Mouse (Mus musculus): Measurements from ENCODE around the gene Apopt1. TPM values are rescaled to one million over a fixed set of nuclear protein-coding genes. Genes with fewer than 3 reads are reported as not detected.
A peak's percentile ranks its signal among the peaks of the same experiment; 100 is the strongest.

Apopt1 gene
- polyA plus RNA-seq, 1 experiment from 2014 or later = 57.8 TPM

DNA sequence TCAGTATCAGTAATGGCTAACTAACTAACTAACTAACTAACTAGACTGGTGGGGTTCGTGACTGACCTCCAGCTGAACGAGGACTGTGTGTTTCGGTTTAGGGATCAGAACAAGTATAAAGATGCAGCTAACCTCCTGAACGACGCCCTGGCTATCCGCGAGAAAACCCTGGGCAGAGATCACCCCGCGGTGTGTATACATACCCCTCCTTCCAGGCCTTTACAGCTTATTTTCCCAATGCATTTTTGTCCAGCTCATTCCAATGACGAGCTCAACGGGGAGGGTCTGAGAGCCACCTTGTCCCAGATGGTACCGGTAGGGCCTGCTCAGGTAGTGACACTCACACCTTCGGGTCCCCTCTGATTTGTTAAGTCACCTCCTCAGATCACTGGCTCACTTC lies 64.9 kb downstream of the Apopt1 start:
- Histone ChIP-seq H3K9ac (ENCODE audit: low read depth, low read length) (no peak overlapping the region), H3K4me3 (replicated peaks; ENCODE audit: low read depth, low read length) (no peak overlapping the region), H3K9me3 (replicated peaks; ENCODE audit: low read length) (no peaks in the 10 kb centered on the region), H3K36me3 (ENCODE audit: insufficient read depth, low read length) (peaks cover 83% of the 10 kb centered on the region), H3K4me1 (replicated peaks; ENCODE audit: insufficient read depth, low read length) (no peaks in the 10 kb centered on the region), H3K4me2 (ENCODE audit: low read length) (no peak overlapping the region), H3K27me3 (ENCODE audit: insufficient read depth, low read length) (no peaks in the 10 kb centered on the region), H3K27ac (0 out of 2 replicates have a peak overlapping the region, but pooled peaks have one; percentile 48)
- WGBS = 73% methylated on average over 13 of the region's 13 CpGs
- peak; percentile 9; the same call in 1 of the 2 replicates for ATAC-seq (replicated peaks; ENCODE audit: low FRiP score, low read depth)
- DNase-seq (ENCODE audit: low spot score) = no peak
- TF ChIP-seq CTCF (IDR thresholded peaks at IDR 0.05; ENCODE audit: low read depth) = no peak

DNA sequence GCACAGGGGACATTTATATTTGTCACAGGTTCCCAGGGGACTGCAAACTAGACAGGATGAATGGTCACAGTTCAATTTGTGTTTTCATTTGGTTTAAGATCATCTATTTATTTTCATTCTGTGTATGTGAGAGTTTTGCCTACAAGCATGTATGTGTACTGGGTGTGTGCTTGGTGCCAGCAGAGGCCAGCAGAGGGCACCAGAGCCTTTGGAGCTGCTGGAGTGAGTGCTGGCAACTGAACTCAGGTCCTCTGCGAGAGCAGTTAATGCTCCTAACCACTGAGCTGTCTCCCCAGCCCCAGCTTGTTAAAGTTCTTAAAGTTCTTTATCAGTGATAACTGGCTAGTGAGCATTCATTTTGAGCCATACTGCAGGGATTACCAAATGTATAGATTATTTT lies 66.5 kb downstream of the Apopt1 start:
- DNase-seq (ENCODE audit: low spot score) = no peak
- TF ChIP-seq CTCF (IDR thresholded peaks at IDR 0.05; ENCODE audit: low read depth) = peak; percentile 41
- no peaks in the 10 kb centered on the region for H3K4me1 ChIP-seq (replicated peaks; ENCODE audit: insufficient read depth, low read length)
- peaks cover 81% of the 10 kb centered on the region for H3K36me3 ChIP-seq (ENCODE audit: insufficient read depth, low read length)
- H3K9ac ChIP-seq (ENCODE audit: low read depth, low read length) = no peak overlapping the region
- H3K27me3 ChIP-seq (ENCODE audit: insufficient read depth, low read length) = no peaks in the 10 kb centered on the region
- no peaks in the 10 kb centered on the region for H3K9me3 ChIP-seq (replicated peaks; ENCODE audit: low read length)
- no peak overlapping the region for H3K4me2 ChIP-seq (ENCODE audit: low read length)
- no peak for ATAC-seq (replicated peaks; ENCODE audit: low FRiP score, low read depth)
- H3K4me3 ChIP-seq (replicated peaks; ENCODE audit: low read depth, low read length) = no peak overlapping the region
- H3K27ac ChIP-seq = no peak overlapping the region
- WGBS = 100% methylated on average over 1 of the region's 1 CpGs

DNA sequence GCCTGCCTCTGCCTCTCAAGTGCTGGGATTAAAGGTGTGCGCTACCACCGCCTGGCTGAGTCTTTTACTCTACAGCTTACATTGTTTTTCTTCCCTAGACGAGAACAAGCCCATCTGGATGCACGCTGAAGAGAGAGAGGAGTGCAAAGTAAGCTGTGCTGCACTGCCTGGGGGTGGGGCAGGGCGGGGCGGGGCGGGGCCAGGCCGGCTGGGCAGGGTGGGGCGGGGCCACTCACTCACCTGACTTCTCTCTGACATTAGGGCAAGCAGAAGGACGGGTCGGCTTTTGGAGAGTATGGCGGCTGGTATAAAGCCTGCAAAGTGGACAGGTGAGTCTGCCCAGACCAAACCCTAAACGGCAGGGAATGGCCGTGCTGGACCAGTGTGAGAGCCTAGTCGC lies 72.1 kb downstream of the Apopt1 start:
- DNase-seq (ENCODE audit: low spot score) (no peak), ATAC-seq (replicated peaks; ENCODE audit: low FRiP score, low read depth) (no peak)
- Histone ChIP-seq H3K27me3 (ENCODE audit: insufficient read depth, low read length) (no peaks in the 10 kb centered on the region), H3K9ac (ENCODE audit: low read depth, low read length) (no peak overlapping the region), H3K4me2 (ENCODE audit: low read length) (no peak overlapping the region), H3K27ac (no peak overlapping the region), H3K9me3 (replicated peaks; ENCODE audit: low read length) (no peaks in the 10 kb centered on the region), H3K4me1 (replicated peaks; ENCODE audit: insufficient read depth, low read length) (no peaks in the 10 kb centered on the region), H3K4me3 (replicated peaks; ENCODE audit: low read depth, low read length) (no peak overlapping the region), H3K36me3 (ENCODE audit: insufficient read depth, low read length) (peaks cover 75% of the 10 kb centered on the region)
- 73% methylated on average over 14 of the region's 15 CpGs for WGBS
- no peak for TF ChIP-seq CTCF (IDR thresholded peaks at IDR 0.05; ENCODE audit: low read depth)

DNA sequence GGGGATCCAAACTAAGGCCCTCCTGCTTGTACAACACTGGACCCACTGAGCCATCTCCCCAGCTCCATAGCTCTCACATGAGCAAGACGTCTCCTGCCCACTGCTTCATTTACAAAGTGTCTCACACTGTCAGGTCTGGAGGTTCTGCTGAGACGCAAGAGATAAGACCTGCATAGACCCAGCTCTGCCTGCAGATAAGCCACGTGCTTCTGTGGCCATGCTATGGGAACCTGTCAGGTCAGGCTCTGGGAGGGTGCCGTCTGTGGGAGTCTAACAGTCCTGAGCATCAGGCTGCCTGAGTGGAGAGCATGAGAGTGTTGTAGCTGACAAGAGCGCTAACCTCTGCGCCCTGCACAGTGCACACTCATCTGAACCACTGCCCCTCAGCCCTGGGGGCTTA lies 74.0 kb downstream of the Apopt1 start:
- Histone ChIP-seq H3K36me3 (ENCODE audit: insufficient read depth, low read length) (peaks cover 66% of the 10 kb centered on the region), H3K4me1 (replicated peaks; ENCODE audit: insufficient read depth, low read length) (no peaks in the 10 kb centered on the region), H3K4me2 (ENCODE audit: low read length) (no peak overlapping the region), H3K4me3 (replicated peaks; ENCODE audit: low read depth, low read length) (no peak overlapping the region), H3K27ac (no peak overlapping the region), H3K9ac (ENCODE audit: low read depth, low read length) (no peak overlapping the region), H3K9me3 (replicated peaks; ENCODE audit: low read length) (no peaks in the 10 kb centered on the region), H3K27me3 (ENCODE audit: insufficient read depth, low read length) (no peaks in the 10 kb centered on the region)
- DNase-seq (ENCODE audit: low spot score) (no peak), ATAC-seq (replicated peaks; ENCODE audit: low FRiP score, low read depth) (no peak)
- TF ChIP-seq CTCF (IDR thresholded peaks at IDR 0.05; ENCODE audit: low read depth) = no peak
- WGBS = 92% methylated on average over 6 of the region's 6 CpGs

DNA sequence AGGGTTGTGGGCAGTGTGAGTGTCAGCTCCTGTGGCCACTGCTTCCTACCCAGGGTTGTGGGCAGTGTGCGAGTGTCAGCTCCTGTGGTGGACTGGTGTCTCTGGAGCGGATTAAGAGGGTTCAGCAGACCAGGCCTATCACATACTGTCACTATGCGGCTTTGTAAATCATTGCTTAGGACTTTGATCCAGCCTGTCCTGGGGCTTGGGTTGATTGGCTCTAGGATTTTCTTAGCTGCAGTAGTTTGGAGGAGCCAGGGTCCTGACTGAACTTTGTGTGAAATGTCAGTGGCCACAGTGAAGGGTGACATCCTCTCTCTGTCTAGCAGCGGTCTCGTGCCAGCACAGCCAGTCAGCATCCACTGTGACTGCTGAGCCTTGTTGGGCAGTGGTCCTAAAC lies 77.0 kb downstream of the Apopt1 start:
- H3K27me3 ChIP-seq (ENCODE audit: insufficient read depth, low read length) = no peaks in the 10 kb centered on the region
- WGBS = 79% methylated on average over 5 of the region's 5 CpGs
- TF ChIP-seq CTCF (IDR thresholded peaks at IDR 0.05; ENCODE audit: low read depth) = no peak
- ATAC-seq (replicated peaks; ENCODE audit: low FRiP score, low read depth) = peak; percentile 84
- no peaks in the 10 kb centered on the region for H3K4me1 ChIP-seq (replicated peaks; ENCODE audit: insufficient read depth, low read length)
- no peaks in the 10 kb centered on the region for H3K9me3 ChIP-seq (replicated peaks; ENCODE audit: low read length)
- DNase-seq (ENCODE audit: low spot score) = no peak
- peaks cover 56% of the 10 kb centered on the region for H3K36me3 ChIP-seq (ENCODE audit: insufficient read depth, low read length)
- H3K27ac ChIP-seq = peak overlapping the region; percentile 62
- H3K9ac ChIP-seq (ENCODE audit: low read depth, low read length) = no peak overlapping the region
- no peak overlapping the region for H3K4me3 ChIP-seq (replicated peaks; ENCODE audit: low read depth, low read length)
- H3K4me2 ChIP-seq (ENCODE audit: low read length) = no peak overlapping the region

DNA sequence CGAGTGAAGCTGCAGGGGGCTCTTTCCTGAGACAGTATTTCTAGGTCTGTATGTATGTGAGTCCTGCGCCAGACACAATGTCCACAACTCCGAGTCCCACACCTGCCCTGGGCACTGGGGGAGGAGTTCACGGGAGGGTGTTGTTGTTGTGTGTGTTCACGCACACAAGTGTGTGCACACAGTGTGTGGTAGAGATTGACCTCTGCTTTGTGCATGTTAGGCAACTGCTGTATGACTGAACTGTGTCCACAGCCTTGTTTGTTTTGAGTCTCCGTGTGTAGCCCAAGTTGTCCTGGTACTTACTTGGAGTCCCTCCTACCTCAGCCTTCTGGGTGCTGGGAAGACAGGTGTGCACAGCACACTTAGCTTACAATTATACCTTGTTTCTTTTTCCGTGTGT lies 77.6 kb downstream of the Apopt1 start:
- 91% methylated on average over 7 of the region's 7 CpGs for WGBS
- TF ChIP-seq CTCF (IDR thresholded peaks at IDR 0.05; ENCODE audit: low read depth) = no peak
- Histone ChIP-seq H3K4me3 (replicated peaks; ENCODE audit: low read depth, low read length) (no peak overlapping the region), H3K27ac (peak overlapping the region; percentile 62; the same call in 1 of the 2 replicates), H3K9ac (ENCODE audit: low read depth, low read length) (no peak overlapping the region), H3K4me1 (replicated peaks; ENCODE audit: insufficient read depth, low read length) (no peaks in the 10 kb centered on the region), H3K9me3 (replicated peaks; ENCODE audit: low read length) (no peaks in the 10 kb centered on the region), H3K36me3 (ENCODE audit: insufficient read depth, low read length) (peaks cover 53% of the 10 kb centered on the region), H3K4me2 (ENCODE audit: low read length) (no peak overlapping the region), H3K27me3 (ENCODE audit: insufficient read depth, low read length) (no peaks in the 10 kb centered on the region)
- DNase-seq (ENCODE audit: low spot score) (no peak), ATAC-seq (replicated peaks; ENCODE audit: low FRiP score, low read depth) (no peak)

DNA sequence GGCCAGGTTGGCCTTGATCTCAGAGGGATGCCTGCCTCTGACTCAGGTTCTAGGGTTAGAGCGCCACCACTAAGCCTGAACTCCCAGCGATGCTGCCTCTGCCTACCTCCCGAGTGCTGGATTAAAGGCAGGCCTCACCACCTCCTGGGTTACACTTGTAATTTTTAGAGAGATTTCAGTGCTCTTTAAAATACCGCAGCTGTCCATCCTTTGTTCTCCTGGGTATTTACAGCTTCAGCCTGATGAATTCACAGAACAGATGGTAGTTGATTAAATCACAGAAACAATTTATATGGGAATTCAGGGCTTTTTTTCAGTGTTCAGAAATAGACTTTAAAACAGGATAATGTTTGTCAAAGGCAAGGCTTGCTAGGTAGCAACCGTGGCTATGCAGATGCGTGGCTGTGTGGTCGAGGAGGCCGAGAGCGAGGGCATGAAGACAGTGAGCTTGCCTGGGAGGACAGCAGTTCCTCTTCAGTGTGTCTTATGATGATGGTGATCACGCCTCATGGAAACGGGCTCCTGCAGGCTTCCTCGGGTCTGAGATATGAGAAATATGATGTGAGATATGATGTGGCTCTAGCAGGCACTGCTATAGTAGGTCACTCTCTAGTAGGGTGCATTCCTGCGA lies 78.5 kb downstream of the Apopt1 start:
- no peak overlapping the region for H3K4me3 ChIP-seq (replicated peaks; ENCODE audit: low read depth, low read length)
- TF ChIP-seq CTCF (IDR thresholded peaks at IDR 0.05; ENCODE audit: low read depth) = no peak
- 93% methylated on average over 13 of the region's 13 CpGs for WGBS
- H3K4me1 ChIP-seq (replicated peaks; ENCODE audit: insufficient read depth, low read length) = no peaks in the 10 kb centered on the region
- H3K4me2 ChIP-seq (ENCODE audit: low read length) = no peak overlapping the region
- DNase-seq (ENCODE audit: low spot score) (no peak), ATAC-seq (replicated peaks; ENCODE audit: low FRiP score, low read depth) (no peak)
- H3K27me3 ChIP-seq (ENCODE audit: insufficient read depth, low read length) = no peaks in the 10 kb centered on the region
- H3K27ac ChIP-seq = no peak overlapping the region
- no peak overlapping the region for H3K9ac ChIP-seq (ENCODE audit: low read depth, low read length)
- H3K36me3 ChIP-seq (ENCODE audit: insufficient read depth, low read length) = peaks cover 57% of the 10 kb centered on the region
- H3K9me3 ChIP-seq (replicated peaks; ENCODE audit: low read length) = no peaks in the 10 kb centered on the region

All from kidney, postnatal 0 days (tissue).